Mouse (Mus musculus): ENCODE results near the gene Sept5.
A peak's percentile ranks its signal among the peaks of the same experiment; 100 is the strongest.

The Sept5 gene

GRCm38 (mm10) chr16:18629390-18630231, at the start of gene Sept5:
Sept5 (minus strand) TSS chr16:18629954.
- DNase-seq (ENCODE audit: low read depth in 1 of 2, low spot score in 2 of 2) = no peak

- no peak for DNase-seq (ENCODE audit: low read depth in 1 of 2, low spot score in 2 of 2)
Observed at GRCm38 (mm10) chr16:18679112-18679511, 49.4 kb upstream of the Sept5 start.

- DNase-seq (ENCODE audit: low read depth in 1 of 2, low spot score in 2 of 2) = peak in 1 of 2 experiments; percentile 26
Observed at GRCm38 (mm10) chr16:18677746-18678679, 48.3 kb upstream of the Sept5 start.

DNA sequence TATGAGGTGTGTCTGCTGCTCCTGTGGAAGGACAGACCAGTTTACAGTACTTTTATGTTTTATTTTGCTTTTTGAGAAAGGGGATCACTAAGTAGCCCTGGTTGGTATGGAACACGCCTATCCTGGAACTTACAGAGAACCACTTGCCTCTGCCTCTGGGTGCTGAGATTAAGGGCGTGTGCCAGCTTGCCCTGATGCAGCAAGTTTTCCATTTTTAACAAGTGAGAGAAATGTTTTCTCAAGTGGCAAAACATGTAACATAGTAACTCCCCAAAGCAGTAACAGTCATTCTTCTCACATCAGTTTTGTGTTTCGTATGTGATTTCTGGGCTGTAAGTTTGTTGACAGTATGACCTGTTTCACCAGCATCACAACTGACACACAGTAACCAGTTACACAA, 43.3 kb upstream of the Sept5 start:
- no peak for DNase-seq (ENCODE audit: low read depth in 1 of 2, low spot score in 2 of 2)

DNA sequence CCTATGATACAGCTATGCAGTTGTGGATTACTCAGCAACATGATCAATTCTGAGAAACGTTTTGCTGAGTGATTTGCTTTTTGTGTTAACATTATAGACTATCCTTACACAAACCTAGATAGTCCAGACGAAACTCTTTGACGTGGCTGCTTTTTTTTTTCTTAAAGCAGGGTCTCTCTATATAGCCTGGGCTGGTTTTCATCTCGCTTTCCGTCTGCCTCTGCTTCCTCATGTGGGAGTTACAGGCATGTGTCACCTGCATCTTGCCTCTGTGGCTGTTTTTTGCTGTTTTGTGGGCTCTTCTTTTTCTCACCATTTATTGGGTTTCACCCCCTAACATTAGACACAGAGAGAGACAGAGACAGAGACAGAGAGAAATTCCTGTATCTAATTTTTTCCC, 42.3 kb upstream of the Sept5 start:
- no peak for DNase-seq (ENCODE audit: low read depth in 1 of 2, low spot score in 2 of 2)

- DNase-seq (ENCODE audit: low read depth in 1 of 2, low spot score in 2 of 2) = no peak
Observed at GRCm38 (mm10) chr16:18669914-18670313, 40.2 kb upstream of the Sept5 start.

DNA sequence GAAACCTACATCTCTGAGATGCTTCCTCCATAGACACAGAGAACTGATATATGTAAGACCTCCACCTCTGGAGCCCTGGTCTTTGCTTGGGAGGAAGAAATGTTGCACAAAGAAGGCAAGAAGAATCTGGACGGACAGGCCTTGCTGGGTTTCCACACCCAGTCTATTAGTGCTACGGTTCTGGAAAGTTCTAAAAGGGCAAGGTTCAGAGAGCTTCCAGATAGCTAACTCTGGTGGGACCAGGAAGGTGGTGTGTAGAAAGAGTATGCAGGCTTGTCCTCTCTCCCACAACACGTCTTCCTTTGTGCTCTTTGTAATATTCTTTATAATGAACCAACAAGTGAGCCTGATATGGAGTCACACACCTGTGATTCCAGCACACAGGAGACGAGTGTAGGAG, 28.8 kb upstream of the Sept5 start:
- no peak for DNase-seq (ENCODE audit: low read depth in 1 of 2, low spot score in 2 of 2)

- DNase-seq (ENCODE audit: low read depth in 1 of 2, low spot score in 2 of 2) = no peak
Observed at GRCm38 (mm10) chr16:18655372-18656098, 25.8 kb upstream of the Sept5 start.

DNA sequence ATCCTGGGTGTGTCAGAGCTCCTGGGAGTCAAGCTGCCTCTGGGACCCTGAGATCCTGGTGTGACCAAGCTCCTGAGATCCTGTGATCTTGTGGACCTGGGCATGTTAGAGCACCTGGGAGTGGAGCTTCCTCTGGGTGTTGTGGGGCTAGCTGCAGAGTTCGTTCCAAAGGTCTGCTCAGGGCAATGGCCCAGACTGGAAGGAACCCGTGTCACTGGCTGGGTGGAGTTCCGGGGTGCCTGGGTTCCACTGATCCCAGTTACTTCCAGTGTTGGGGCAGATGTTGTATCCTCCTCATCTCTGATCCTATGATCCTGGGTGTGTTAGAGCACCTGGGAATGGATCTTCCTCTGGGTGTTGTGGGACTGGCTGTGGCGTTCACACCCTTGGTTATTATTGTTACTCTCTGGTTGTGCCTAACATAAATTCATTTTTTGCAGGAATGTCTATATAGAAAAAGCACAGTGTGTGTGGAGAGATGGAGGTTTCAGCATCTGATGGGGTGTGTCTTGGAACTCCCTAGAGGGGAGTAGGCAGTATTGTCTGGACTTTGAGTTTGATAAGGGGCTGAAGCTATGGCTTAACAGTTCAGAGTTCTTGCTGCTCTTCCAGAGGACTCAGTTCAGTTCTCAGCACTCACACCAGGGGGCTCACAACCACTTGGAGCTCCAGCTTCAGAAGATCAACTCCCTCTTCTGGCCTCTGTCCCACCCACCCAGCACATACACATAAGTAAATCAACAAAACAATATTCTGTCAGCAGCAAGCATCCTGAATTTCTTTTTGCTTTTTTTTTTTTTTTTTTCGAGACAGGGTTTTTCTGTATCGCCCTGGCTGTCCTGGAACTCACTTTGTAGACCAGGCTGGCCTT, 23.8 kb upstream of the Sept5 start:
- no peak for DNase-seq (ENCODE audit: low read depth in 1 of 2, low spot score in 2 of 2)

DNA sequence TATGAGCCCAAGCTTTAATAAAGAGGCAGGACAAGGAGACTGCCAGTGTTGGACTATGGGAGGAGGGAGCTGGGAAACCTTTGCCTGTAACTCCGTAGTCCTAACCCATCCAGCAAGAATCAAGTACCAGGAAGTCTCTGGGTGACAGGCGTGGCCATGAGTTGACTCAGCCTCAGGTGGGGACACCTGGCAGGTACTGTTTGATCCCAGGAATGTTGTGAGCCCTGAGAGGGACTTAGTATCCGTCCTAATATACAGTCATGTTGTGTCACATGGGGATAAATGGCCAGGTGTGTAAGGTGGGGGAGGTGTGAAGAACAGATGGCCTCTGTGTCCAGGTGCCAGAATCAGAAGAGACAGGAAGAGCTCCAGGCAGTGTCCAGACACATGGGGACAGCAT, 19.4 kb upstream of the Sept5 start:
- DNase-seq (ENCODE audit: low read depth in 1 of 2, low spot score in 2 of 2) = no peak

DNA sequence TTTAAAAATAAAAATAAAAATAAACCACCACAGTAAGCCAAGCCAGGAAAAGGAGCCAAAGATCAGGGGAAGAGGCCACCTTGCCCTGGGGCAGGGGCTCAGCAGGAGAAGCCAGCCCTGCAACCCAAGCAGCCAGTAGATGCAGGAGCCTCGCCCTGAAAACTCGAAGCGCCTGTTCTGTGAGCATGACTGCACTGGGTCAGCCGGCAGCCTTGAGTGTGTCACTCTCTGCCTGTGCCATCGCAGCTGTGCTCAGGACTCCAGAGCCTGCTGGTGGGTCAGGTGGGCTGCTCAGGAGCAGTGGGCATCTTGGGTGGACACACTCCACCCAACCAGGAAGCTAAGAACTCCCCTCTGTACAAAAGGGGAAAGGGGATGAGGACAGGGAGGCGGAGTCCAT, 15.6 kb upstream of the Sept5 start:
- no peak for DNase-seq (ENCODE audit: low read depth in 1 of 2, low spot score in 2 of 2)

DNA sequence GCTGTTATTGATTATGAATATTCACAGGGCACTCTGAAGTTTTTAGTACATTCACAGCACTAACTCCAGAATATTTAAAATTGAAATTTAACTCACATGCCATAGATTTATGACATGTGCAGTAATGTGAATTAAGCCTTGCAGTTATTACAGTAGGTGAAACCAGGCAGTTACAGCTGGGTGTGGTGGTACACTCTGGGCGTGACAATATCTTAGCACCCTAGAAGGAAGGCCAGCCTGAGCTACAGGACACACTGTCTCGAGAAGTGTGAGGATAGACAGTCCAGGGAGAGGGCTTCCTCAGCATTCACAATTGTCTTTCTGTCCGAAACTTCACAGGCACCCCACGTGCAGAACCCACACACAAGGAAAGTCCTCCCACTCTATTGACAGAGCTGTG, 14.7 kb upstream of the Sept5 start:
- no peak for DNase-seq (ENCODE audit: low read depth in 1 of 2, low spot score in 2 of 2)

GRCm38 (mm10) chr16:18643406-18643998, 13.7 kb upstream of the Sept5 start:
- DNase-seq (ENCODE audit: low read depth in 1 of 2, low spot score in 2 of 2) = no peak

- DNase-seq (ENCODE audit: low read depth in 1 of 2, low spot score in 2 of 2) = no peak
Observed at GRCm38 (mm10) chr16:18642897-18643296, 13.1 kb upstream of the Sept5 start.

GRCm38 (mm10) chr16:18642291-18642690, 12.5 kb upstream of the Sept5 start:
- no peak for DNase-seq (ENCODE audit: low read depth in 1 of 2, low spot score in 2 of 2)

- DNase-seq (ENCODE audit: low read depth in 1 of 2, low spot score in 2 of 2) = no peak
Observed at GRCm38 (mm10) chr16:18639382-18639929, 9.7 kb upstream of the Sept5 start.

- DNase-seq (ENCODE audit: low read depth in 1 of 2, low spot score in 2 of 2) = no peak
Observed at GRCm38 (mm10) chr16:18638396-18638795, 8.6 kb upstream of the Sept5 start.

DNA sequence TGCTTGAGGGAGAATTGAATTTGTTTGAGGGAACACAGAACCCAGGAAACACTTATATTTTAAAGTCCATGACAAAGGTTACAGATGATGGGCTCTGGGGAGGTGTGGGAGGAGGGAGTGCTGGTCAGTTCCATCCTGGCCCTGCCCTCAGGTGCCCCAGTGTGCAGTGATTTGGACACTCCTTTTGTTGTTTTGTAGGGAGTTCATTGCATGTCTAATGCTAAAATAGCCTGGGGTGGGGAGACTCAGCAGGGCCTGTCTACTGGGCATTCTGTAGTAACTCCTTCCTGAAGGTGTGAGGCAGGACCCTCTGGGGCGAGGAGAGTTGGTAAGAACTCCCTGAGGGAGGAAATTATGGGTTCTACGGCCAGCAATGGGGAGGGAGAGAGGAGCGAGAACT, 7.0 kb upstream of the Sept5 start:
- DNase-seq (ENCODE audit: low read depth in 1 of 2, low spot score in 2 of 2) = no peak

GRCm38 (mm10) chr16:18636401-18636800, 6.6 kb upstream of the Sept5 start:
- DNase-seq (ENCODE audit: low read depth in 1 of 2, low spot score in 2 of 2) = no peak

- no peak for DNase-seq (ENCODE audit: low read depth in 1 of 2, low spot score in 2 of 2)
Observed at GRCm38 (mm10) chr16:18633333-18633732, 3.6 kb upstream of the Sept5 start.

All from monocyte, adult 2 months (primary cell).